Mouse (Mus musculus) bone marrow, adult 2 months (tissue): ENCODE results near the gene Fam155a.

ENCODE experiments used
- CTCF ChIP-seq: fragments of 200-500 bp; IDR thresholded peaks from 2 replicates; pipeline ENCODE4 v1.5.1; 2011; ENCODE audit warnings: low read length, control low read depth; ENCODE audit not compliant: control insufficient read depth, insufficient read depth
- POLR2A ChIP-seq: fragments of 200-500 bp; IDR thresholded peaks from 2 replicates; pipeline ENCODE4 v1.6.1; 2011; ENCODE audit warnings: low read depth, mild to moderate bottlenecking, control low read depth, low read length, borderline replicate concordance; ENCODE audit not compliant: control insufficient read depth

- no peak for TF ChIP-seq CTCF
- TF ChIP-seq POLR2A, result no peak
Measured at GRCm38 (mm10) chr8:9292532-9292931, 478.4 kb downstream of the Fam155a start.
